Mouse (Mus musculus) spleen, embryonic (tissue): ENCODE data around the gene Stat6.

Experiments
- CTCF ChIA-PET: fragments of 350-600 bp; sonication (Branson Sonifier 250); formaldehyde crosslinking; loops from one replicate; lab custom pipeline; 2022; lab: Charles Lee

Gene Stat6

DNA sequence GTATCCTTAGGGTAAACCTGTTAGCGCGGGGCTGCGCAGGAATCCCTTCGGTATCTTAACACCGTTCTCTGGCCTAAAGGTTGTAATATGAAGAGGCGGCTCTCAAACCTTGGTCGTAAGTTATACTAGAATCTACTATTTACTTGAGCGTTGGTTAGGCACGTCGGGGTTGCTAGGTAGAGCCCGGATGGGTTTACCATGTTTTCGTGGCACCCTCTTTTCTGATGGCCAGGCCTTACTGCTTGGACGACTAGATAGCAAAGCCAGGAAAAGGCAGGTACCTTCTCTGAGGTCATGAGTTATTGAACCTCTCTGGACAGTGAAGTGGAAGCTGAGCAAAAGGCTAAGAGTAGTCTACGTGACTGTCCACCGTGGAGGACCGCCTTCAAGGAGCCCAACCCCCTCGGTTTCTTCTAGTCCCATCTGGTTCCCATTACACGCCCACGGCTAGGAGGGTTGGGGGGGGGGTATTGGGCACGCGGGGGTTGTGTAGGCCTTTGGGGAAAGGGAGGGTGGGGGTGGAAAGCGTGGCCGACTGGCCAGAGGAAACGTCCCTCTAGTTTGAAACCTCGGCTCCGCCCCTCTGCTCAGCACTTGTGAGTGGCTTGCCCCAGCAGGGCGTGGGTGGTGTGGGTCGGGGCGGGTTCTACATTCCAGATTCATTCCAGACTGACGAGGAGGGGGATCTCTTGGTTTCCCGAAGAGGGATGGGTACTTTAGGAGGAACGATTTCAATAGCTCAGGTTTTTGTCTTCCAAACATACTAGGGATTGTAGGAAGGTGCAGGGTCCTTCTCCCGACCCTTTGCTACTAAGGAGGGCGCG, 24.7 kb downstream of the Stat6 start:
- CTCF ChIA-PET, result interaction anchor here (0.8 kb wide), 1 partner anchor 369 kb away, joined by 4 read pairs; no protein-coding TSS in a partner anchor

GRCm38 (mm10) chr10:127668093-127669050, 25.6 kb downstream of the Stat6 start, which contains the start of gene Nab2:
TSS of gene Nab2 (minus strand) at chr10:127668568.
- CTCF ChIA-PET, result interaction anchor here (0.5 to 0.6 kb wide), 2 partner anchors 79 to 365 kb away, joined by 3 read pairs; no protein-coding TSS in a partner anchor

- CTCF ChIA-PET, result interaction anchor here (0.5 kb wide), 1 partner anchor 364 kb away, joined by 3 read pairs; no protein-coding TSS in a partner anchor
Observed at GRCm38 (mm10) chr10:127669170-127669569, 26.4 kb downstream of the Stat6 start.

DNA sequence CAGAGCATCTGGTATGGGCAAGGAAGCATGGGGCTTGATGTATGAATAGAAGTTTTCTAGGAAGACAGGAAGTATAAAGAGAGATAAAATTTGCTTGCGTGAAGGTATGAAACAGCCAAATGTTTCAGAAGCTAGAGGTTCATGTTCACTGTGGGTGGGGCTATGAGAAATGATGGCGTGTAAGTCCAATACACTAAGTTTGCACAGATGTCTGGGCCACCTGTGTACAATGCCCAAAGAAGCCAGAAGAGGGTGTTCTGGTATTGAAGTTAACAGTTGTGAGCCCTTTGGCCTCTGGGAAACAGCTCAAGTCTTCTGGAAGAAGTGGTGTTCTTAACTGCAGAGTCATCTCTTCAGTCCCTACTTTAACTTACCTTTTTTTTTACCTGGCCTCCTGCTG, 27.4 kb downstream of the Stat6 start:
- CTCF ChIA-PET, result interaction anchor here (0.6 to 1.7 kb wide), 2 partner anchors 8 to 338 kb away, joined by 3 to 7 read pairs; no protein-coding TSS in a partner anchor

DNA sequence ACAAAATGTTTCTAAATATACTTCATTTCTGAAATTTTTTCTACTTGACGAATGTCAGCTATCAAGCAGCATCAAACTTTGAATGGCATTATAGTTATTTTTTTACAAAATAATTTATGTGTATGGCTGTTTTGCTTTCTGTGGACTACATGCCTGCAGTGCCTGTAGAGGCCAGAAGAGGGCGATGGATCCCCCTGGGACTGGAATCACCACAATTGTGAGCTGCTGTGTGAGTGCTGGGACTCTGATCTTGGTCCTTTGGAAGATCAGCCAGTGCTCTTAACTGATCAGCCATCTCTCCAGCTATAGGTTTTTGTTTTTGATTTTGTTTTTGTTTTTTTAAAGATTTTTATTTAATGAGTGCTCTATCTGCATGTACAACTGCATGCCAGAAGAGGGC, 28.5 kb downstream of the Stat6 start:
- CTCF ChIA-PET, result interaction anchor here (1.7 kb wide), 1 partner anchor 9 kb away, joined by 7 read pairs; no protein-coding TSS in a partner anchor

DNA sequence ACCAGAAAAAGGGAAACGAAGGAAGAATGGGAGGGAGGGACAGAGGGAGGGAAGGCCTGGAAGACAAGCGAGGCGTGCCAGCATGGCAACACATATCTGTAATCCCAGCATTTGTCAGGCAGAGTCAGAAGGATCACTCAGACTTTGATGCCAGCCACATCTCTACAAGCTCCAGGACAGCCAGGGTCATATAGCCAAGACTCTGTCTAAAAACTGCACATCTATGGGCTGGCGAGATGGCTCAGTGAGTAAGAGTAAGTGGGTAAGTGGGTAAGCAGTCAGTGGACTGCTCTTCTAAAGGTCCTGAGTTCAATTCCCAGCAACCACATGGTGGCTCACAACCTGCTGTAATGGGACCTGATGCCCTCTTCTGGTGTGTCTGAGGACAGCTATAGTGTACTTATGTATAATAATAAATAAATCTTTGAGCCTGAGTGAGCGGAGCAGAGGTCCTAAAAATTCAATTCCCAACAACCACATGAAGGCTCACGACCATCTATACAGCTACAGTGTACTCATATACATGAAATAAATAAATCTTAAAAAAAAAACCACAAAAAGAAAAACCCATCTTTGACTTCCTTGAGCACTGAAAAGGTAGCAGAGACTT, 31.4 kb downstream of the Stat6 start:
- CTCF ChIA-PET, result no interaction called here

- CTCF ChIA-PET, result interaction anchor here (0.6 to 1.2 kb wide), 4 partner anchors 39 to 584 kb away, joined by 4 to 14 read pairs (median 10); no protein-coding TSS in a partner anchor
Observed at GRCm38 (mm10) chr10:127674794-127675522, 32.2 kb downstream of the Stat6 start.

DNA sequence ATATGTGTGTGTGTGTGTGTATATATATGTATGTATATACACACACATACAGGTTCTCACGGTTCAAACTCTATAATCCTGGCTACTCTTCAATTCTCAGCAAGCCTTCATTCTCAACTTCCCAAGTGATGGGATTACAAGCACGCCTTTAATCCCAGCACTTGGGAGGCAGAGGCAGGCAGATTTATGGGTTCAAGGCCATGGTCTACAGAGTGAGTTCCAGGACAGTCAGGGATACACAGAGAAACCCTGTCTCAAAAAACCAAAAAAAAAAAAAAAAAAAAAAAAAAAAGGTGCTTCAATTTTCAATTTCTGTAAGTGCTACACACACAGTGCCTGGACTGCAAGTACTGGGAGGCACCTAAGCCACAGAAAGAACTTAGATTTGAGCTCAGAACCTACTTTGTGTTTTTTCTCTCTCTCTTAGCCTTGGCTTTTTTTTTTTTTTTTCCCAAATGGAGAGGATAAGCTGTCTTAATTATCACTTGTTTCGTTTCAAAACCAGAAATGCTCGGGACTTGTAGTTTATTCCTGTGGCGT, 33.1 kb downstream of the Stat6 start:
- CTCF ChIA-PET, result interaction anchor here (0.6 to 1.5 kb wide), 5 partner anchors 10 to 418 kb away, joined by 3 to 15 read pairs (median 9); no protein-coding TSS in a partner anchor

- CTCF ChIA-PET, result interaction anchor here (0.7 to 1.5 kb wide), 3 partner anchors 11 to 417 kb away, joined by 8 to 15 read pairs (median 9); no protein-coding TSS in a partner anchor
Observed at GRCm38 (mm10) chr10:127676691-127677548, 34.1 kb downstream of the Stat6 start.

- CTCF ChIA-PET, result no interaction called here
Observed at GRCm38 (mm10) chr10:127677591-127678336, 35.0 kb downstream of the Stat6 start.

GRCm38 (mm10) chr10:127679208-127679607, 36.4 kb downstream of the Stat6 start:
- CTCF ChIA-PET, result no interaction called here

DNA sequence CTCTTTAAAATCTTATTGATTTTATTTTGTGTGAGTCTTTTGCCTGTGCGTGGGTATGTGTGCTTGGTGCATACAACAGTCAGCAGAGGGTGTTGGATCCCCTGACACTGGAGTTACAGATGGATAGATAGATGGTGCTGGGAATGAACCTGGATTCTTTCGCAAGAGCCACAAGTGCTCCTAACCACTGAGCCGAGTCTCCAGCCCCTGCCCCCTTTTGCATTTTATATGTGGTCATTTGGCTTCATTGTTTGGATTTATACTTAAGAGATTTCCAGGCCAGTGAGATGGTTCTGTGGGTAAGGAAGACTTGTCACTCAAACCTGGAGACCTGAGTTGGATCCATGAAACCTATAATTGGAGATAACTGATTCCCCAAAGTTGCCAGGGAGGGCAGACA, 37.1 kb downstream of the Stat6 start:
- CTCF ChIA-PET, result interaction anchor here (0.6 kb wide), 1 partner anchor 38 kb away, joined by 3 read pairs; no protein-coding TSS in a partner anchor

GRCm38 (mm10) chr10:127682886-127683285, 40.1 kb downstream of the Stat6 start:
- CTCF ChIA-PET, result interaction anchor here (0.6 kb wide), 1 partner anchor 380 kb away, joined by 12 read pairs; no protein-coding TSS in a partner anchor

GRCm38 (mm10) chr10:127691053-127691452, 48.3 kb downstream of the Stat6 start:
- CTCF ChIA-PET, result no interaction called here

DNA sequence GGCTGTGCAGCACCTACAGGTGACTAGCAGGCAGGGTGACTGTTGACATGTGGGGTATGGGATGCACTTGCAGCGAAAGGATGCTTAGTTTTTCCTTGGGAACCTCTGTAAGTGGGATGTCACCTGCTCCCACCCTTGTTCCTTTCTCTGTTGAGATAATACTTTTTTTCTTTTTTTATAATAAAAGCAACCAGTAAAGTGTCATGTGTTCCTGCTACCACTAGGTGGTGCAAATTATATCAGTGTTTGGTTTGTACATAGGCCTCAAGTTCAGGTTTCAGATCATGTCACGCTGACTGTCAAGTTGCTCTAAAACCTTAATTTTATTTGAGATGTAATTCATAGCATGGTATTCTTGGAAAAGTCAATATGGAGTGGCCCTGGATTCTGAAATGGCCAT, 51.9 kb downstream of the Stat6 start:
- CTCF ChIA-PET, result no interaction called here

DNA sequence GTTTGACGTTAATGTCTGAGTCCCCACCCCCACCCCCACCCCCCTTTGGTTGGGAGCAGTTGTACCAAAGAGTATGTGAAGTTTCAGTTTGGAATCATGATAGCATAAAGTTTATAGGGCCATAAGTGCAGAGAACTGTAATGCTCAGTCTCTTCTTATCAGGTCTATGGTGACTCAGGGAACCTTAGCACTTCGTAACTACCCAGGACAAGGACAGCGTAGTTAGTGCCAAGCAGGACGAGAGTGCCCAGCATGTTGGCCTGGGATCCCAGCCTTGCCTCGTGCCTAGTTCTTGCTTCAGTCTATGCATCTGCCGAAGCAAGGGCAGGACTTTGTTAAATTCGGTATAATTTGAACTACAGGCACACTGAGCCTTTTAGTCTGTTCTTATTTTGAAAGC, 53.0 kb downstream of the Stat6 start:
- CTCF ChIA-PET, result no interaction called here

- CTCF ChIA-PET, result no interaction called here
Observed at GRCm38 (mm10) chr10:127698966-127699365, 56.2 kb downstream of the Stat6 start.

DNA sequence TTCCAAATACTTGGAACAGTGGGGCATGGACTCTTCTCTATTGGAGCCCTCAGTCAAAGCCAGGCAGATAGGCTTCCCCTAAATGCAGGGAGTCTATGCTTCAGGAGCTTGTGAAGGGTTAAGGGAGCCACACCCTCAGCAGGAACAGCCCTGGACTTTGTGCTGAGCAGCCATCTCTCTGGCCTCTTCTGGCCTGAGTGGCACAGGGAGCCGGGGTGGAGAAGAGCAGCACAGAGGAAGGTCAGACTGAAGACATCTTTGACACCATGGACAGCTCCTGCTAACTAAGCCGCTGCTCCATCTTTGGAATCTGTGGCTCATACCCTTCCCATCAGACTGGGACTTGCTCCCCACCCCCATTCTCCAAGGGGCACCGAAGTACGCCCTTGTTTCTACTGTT, 60.5 kb downstream of the Stat6 start:
- CTCF ChIA-PET, result no interaction called here
